Mouse (Mus musculus) kidney, embryonic 14.5 days (tissue): ENCODE data around the gene Pfdn6. TPM values are rescaled to one million over a fixed set of nuclear protein-coding genes. Genes with fewer than 3 reads are reported as not detected.
A peak's percentile ranks its signal among the peaks of the same experiment; 100 is the strongest.

Experiments
- ATAC-seq: fragments of 200-750 bp; cut with Nextera tagmentation; 2 replicates; pipeline ENCODE4 v1.8.0; 2017; ENCODE audit warnings: moderate number of reproducible peaks, mild to moderate bottlenecking, moderate TSS enrichment, moderate library complexity; ENCODE audit not compliant: low FRiP score, low TSS enrichment
- H3K27ac ChIP-seq: fragments of 300-500 bp; sonication (generic); 2 replicates; pipeline ENCODE4 v1.5.1; 2014; ENCODE audit warnings: low read depth, mild to moderate bottlenecking, low read length, moderate library complexity, mixed read lengths
- H3K27me3 ChIP-seq: fragments of 300-500 bp; sonication (generic); 2 replicates; pipeline ENCODE4 v1.6.1; 2014; ENCODE audit warnings: mild to moderate bottlenecking, low read length; ENCODE audit not compliant: control insufficient read depth, insufficient read depth
- H3K36me3 ChIP-seq: fragments of 300-500 bp; sonication (generic); 2 replicates; pipeline ENCODE4 v1.6.1; 2014; ENCODE audit warnings: low read length, mixed read lengths; ENCODE audit not compliant: control insufficient read depth, insufficient read depth
- H3K4me1 ChIP-seq: fragments of 300-500 bp; sonication (generic); 2 replicates; pipeline ENCODE4 v1.6.1; 2014; ENCODE audit warnings: low read length, mixed read lengths; ENCODE audit not compliant: control insufficient read depth, insufficient read depth
- H3K4me2 ChIP-seq: fragments of 300-500 bp; sonication (generic); replicated peaks from 2 replicates; pipeline ENCODE4 v1.6.1; 2014; ENCODE audit warnings: low read depth, mild to moderate bottlenecking, low read length
- H3K4me3 ChIP-seq: fragments of 300-500 bp; sonication (generic); 2 replicates; pipeline ENCODE4 v1.5.1; 2014; ENCODE audit warnings: mild to moderate bottlenecking, low read length
- H3K9ac ChIP-seq: fragments of 300-500 bp; sonication (generic); 2 replicates; pipeline ENCODE4 v1.6.1; 2014; ENCODE audit warnings: low read depth, mild to moderate bottlenecking, low read length, moderate library complexity
- H3K9me3 ChIP-seq: fragments of 300-500 bp; sonication (generic); 2 replicates; pipeline ENCODE4 v1.6.1; 2016; ENCODE audit warnings: low read length; ENCODE audit not compliant: control insufficient read depth
- WGBS: fragments of 180-500 bp; shearing (Covaris S2); extraction: QIAGEN DNeasy Blood & Tissue Kit; methylation state at CpG from one replicate; pipeline ENCODE4 v1.1.7; 2014; 5-methylcytosine and 5-hydroxymethylcytosine counted together
- polyA plus RNA-seq: library from polyadenylated mRNA; unstranded; fragments of >200 nt; fragmentation: Nextera tagmentation; extraction: Ambion mirVana; gene quantifications from 2 replicates; pipeline ENCODE4 v1.2.1, GENCODE M21; 2014

Pfdn6 gene
- polyA plus RNA-seq, 1 experiment from 2014 or later = 169 TPM

DNA sequence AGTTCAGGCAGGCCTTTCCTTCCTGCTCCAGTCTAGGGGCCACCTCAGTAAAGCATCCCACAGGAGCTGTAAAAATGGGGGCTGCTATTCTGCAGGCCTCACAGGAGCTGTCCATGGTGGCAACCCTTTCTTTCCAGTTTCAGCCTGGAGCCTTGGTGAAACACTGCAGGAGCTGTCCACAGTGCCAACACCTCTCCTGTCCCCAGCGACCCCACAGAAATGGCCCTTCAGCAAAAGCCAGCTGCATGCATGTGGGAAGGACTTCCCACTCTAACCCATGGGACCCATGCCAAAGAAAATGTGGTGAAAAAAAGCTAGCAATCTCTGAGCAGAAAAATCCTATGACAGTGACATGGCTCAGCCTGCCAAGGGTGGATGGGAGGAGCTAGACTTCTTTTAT lies 32.5 kb upstream of the Pfdn6 start:
- WGBS = 10% methylated on average over 1 of the region's 1 CpGs
- no peak for ATAC-seq
- H3K4me3 ChIP-seq = no peak overlapping the region

DNA sequence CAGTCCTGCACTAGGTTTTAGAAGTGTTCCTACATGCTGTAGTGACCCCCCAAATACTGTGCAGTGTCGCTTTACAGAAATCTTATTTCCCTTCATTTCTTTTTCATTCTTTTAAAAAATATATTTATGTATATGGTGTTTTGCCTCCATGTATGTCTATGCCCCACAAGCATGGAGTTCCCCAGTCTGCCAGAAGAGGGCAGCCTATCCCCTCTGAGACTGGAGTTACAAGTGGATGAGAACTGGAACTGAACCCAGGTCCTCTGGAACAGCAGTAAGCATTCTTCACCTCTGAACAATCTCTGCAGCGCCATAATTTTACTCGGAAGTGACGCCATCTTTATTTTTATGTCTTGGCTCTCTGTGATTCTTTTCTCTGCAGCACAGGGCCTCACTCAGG lies 29.3 kb upstream of the Pfdn6 start:
- Histone ChIP-seq H3K9me3 (0 out of 2 replicates have a peak, but pooled peaks cover 2% of the 10 kb centered on the region), H3K4me3 (no peak overlapping the region), H3K27me3 (peaks cover 2% of the 10 kb centered on the region; the same call in 1 of the 2 replicates), H3K27ac (no peak overlapping the region), H3K36me3 (peaks cover 8% of the 10 kb centered on the region; the same call in 1 of the 2 replicates), H3K4me1 (no peaks in the 10 kb centered on the region), H3K9ac (no peak overlapping the region), H3K4me2 (no peak overlapping the region)
- no peak for ATAC-seq
- WGBS = 81% methylated on average over 4 of the region's 4 CpGs

More for the DNA sequence above, 32.5 kb upstream of the Pfdn6 start:
- Histone ChIP-seq H3K4me1 (0 out of 2 replicates have a peak, but pooled peaks cover under 1% of the 10 kb centered on the region), H3K27ac (no peak overlapping the region), H3K4me2 (no peak overlapping the region), H3K36me3 (no peaks in the 10 kb centered on the region), H3K27me3 (peaks cover 17% of the 10 kb centered on the region), H3K9ac (no peak overlapping the region), H3K9me3 (0 out of 2 replicates have a peak, but pooled peaks cover 2% of the 10 kb centered on the region)

DNA sequence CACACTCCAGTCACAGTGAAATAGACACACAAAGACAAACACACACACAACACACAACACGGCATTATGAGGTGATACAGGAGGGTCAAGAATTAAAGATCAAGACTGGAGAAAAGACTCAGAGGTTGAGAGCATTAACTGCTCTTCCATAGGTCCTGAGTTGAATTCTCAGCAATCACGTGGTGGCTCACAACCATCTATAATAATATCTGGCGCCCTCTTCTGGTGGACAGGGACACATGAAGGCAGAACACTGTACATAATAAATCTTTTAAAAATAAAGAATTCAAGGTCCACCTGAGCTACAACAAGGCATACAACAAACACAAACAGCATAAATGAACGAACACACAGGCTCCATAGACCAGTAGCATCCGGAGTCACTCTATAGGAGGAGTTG lies 28.8 kb upstream of the Pfdn6 start:
- no peaks in the 10 kb centered on the region for H3K27me3 ChIP-seq
- 28% methylated on average over 5 of the region's 5 CpGs for WGBS
- H3K9me3 ChIP-seq = 0 out of 2 replicates have a peak, but pooled peaks cover 2% of the 10 kb centered on the region
- H3K36me3 ChIP-seq = peaks cover 10% of the 10 kb centered on the region; the same call in 1 of the 2 replicates
- no peak overlapping the region for H3K4me2 ChIP-seq
- peak; percentile 17; the same call in 1 of the 2 replicates for ATAC-seq
- H3K9ac ChIP-seq = no peak overlapping the region
- no peaks in the 10 kb centered on the region for H3K4me1 ChIP-seq
- no peak overlapping the region for H3K4me3 ChIP-seq
- H3K27ac ChIP-seq = no peak overlapping the region

DNA sequence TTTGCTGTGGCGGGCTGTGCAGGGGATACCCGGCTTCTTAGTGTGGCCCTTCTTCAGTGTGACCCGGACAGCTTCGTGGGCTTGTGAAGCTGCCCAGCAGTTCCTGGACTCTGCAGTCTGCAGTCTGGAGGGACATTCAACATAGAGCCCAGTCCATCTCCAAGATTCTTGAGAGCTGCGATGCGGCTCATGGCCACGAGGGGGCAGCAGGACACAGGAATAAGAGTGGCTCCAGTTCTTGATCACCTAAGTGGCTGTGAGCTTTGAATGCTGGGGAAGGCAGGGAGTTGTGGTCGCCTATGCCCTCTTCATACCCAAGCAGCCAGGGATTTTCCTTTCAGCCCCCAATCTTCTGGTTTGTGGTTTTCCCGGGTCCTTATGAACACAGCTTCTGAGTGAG lies 28.3 kb upstream of the Pfdn6 start:
- Histone ChIP-seq H3K9me3 (0 out of 2 replicates have a peak, but pooled peaks cover 2% of the 10 kb centered on the region), H3K4me1 (no peaks in the 10 kb centered on the region), H3K9ac (no peak overlapping the region), H3K27me3 (no peaks in the 10 kb centered on the region), H3K27ac (no peak overlapping the region), H3K4me3 (no peak overlapping the region), H3K4me2 (no peak overlapping the region), H3K36me3 (peaks cover 12% of the 10 kb centered on the region; the same call in 1 of the 2 replicates)
- ATAC-seq = peak; percentile 61
- WGBS = 5% methylated on average over 9 of the region's 9 CpGs

DNA sequence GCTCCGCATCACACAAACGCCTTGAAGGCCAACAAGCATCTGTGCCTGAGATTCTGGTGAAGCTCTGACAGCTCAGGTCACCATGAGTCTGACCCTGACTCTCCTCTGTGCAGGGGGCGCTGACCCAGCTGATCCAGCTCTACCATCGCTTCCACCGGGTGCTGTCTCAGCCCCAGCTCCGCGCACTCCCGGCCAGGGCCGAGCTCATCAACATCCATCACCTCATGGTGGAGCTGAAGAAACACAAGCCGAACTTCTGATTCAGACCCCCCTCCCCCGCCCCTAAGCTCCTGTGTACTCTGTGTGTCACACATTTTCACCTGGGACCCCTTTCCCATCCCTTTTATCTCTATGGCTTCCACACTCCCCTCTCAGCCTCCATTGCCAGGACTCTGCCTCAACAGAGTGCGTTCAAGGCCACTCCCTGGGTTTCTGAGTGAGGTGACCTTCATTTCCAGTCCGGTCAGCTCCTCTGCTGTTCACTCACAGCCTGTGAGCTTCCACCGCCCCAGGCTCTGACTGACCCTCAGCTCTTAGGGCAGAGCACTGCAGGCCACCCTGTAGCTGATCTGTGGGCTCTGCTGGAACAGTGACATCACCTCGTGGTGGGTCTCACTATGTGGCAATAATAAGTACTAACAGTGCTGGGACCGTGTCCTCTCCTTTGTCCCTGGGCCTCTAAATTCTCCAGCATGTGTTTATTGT lies 25.9 kb upstream of the Pfdn6 start:
- ATAC-seq = no peak
- WGBS = 85% methylated on average over 16 of the region's 16 CpGs
- H3K36me3 ChIP-seq = peaks cover 30% of the 10 kb centered on the region

DNA sequence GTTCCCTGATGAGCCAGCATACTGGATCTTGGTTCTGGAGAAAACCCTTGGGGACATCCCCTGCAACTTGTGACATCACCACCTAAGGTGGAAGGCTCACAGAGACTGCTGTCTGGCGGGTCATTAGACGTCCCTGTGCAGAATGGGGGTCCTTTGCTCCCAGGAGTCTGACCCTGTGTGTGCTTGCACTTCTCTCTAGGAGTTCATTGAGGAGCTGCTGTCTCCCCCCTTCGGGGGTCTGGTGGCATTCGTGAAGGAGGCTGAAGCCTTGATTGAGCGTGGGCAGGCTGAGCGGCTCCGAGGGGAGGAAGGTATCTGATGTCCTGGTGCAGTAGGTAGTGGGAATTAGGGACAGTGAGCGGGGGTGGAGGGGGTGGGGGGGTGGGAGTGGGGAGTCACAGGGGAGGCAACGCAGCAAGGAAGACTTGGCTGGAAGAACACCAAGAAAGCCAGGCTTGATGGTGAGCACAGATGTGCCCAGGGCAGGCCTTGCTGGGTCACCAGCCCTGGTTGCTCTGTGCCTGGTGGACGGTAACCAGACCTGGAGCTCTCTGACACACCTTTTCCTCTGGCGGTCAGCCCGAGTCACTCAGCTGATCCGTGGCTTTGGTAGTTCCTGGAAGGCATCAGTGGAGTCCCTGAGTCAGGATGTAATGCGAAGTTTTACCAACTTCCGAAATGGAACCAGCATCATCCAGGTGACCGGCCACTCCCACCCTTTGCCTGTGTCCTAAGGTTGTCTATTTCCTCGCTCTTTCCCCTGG lies 25.1 kb upstream of the Pfdn6 start:
- H3K9me3 ChIP-seq = 0 out of 2 replicates have a peak, but pooled peaks cover under 1% of the 10 kb centered on the region
- WGBS = 88% methylated on average over 17 of the region's 17 CpGs
- no peak overlapping the region for H3K4me3 ChIP-seq
- no peak overlapping the region for H3K27ac ChIP-seq
- H3K4me2 ChIP-seq = no peak overlapping the region
- no peak overlapping the region for H3K9ac ChIP-seq
- H3K27me3 ChIP-seq = no peaks in the 10 kb centered on the region
- no peak for ATAC-seq
- H3K36me3 ChIP-seq = peaks cover 36% of the 10 kb centered on the region
- no peaks in the 10 kb centered on the region for H3K4me1 ChIP-seq

More for the DNA sequence above, 25.9 kb upstream of the Pfdn6 start:
- Histone ChIP-seq H3K9me3 (0 out of 2 replicates have a peak, but pooled peaks cover 2% of the 10 kb centered on the region), H3K9ac (no peak overlapping the region), H3K4me2 (no peak overlapping the region), H3K4me3 (no peak overlapping the region), H3K4me1 (no peaks in the 10 kb centered on the region), H3K27ac (no peak overlapping the region), H3K27me3 (no peaks in the 10 kb centered on the region)

DNA sequence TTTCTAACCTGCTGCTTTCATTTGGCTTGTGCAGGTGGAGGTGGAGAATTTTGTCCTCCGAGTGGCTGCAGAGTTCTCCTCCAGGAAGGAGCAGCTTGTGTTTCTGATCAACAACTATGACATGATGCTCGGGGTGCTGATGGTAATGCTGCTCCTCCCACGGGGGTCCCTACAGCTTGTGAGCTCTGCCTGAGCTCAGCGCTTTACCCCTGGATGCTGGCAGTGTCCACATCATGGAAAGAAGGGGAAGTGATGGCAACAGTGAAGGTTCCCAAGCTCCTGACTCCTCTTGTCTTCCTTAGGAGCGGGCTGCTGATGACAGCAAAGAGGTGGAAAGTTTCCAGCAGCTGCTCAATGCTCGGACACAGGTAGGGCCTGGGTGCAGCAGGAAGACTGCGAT lies 22.7 kb upstream of the Pfdn6 start:
- no peaks in the 10 kb centered on the region for H3K27me3 ChIP-seq
- H3K9me3 ChIP-seq = no peaks in the 10 kb centered on the region
- H3K27ac ChIP-seq = no peak overlapping the region
- WGBS = 92% methylated on average over 7 of the region's 7 CpGs
- H3K4me2 ChIP-seq = no peak overlapping the region
- no peak overlapping the region for H3K9ac ChIP-seq
- H3K36me3 ChIP-seq = peaks cover 48% of the 10 kb centered on the region
- ATAC-seq = no peak
- H3K4me1 ChIP-seq = no peaks in the 10 kb centered on the region
- no peak overlapping the region for H3K4me3 ChIP-seq

DNA sequence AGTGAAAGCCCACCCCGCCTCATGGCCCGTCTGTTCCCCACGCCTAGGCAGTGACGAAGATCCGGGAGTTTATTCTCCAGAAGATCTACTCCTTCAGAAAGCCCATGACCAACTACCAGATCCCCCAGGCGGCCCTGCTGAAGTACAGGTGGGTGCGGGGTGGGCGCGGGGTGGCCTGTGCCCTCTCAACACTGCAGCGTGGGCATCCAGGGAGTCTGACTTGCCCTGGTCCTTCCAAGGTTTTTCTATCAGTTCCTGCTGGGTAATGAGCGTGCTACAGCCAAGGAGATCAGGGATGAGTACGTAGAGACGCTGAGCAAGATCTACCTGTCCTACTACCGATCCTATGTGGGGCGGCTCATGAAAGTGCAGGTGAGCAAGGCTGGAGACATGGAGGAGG lies 19.8 kb upstream of the Pfdn6 start:
- Histone ChIP-seq H3K9me3 (no peaks in the 10 kb centered on the region), H3K36me3 (peaks cover 40% of the 10 kb centered on the region), H3K9ac (no peak overlapping the region), H3K4me2 (no peak overlapping the region), H3K4me3 (no peak overlapping the region), H3K27ac (no peak overlapping the region), H3K27me3 (no peaks in the 10 kb centered on the region), H3K4me1 (peaks cover 4% of the 10 kb centered on the region; the same call in 1 of the 2 replicates)
- no peak for ATAC-seq
- 92% methylated on average over 15 of the region's 15 CpGs for whole genome bisulfite sequencing

DNA sequence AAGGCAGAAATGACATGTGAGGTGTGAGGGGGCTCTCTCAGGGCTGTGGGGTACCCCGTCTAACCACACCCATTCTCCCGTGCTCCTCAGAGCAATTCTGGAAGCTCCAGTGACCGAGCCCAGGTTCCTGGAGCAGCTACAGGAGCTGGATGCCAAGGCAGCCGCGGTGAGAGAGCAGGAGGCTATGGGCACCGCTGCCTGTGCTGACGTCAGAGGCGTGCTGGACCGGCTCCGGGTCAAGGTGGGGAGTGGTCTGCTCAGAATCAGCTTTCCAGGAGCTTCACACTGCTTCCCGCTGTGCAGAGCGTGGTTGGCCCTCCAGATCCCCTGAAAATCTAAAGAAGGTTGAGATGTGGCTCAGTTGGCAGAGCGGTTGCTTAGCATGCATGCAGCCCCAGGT lies 19.0 kb upstream of the Pfdn6 start:
- 97% methylated on average over 13 of the region's 13 CpGs for WGBS

More for the DNA sequence above, 19.0 kb upstream of the Pfdn6 start:
- Histone ChIP-seq H3K9me3 (no peaks in the 10 kb centered on the region), H3K27me3 (no peaks in the 10 kb centered on the region), H3K27ac (no peak overlapping the region), H3K4me2 (no peak overlapping the region), H3K36me3 (peaks cover 46% of the 10 kb centered on the region), H3K9ac (no peak overlapping the region), H3K4me1 (peaks cover 6% of the 10 kb centered on the region), H3K4me3 (no peak overlapping the region)
- ATAC-seq = no peak
